Mouse (Mus musculus): ENCODE results near the gene Sparcl1. TPM values are rescaled to one million over a fixed set of nuclear protein-coding genes. Genes with fewer than 3 reads are reported as not detected.

Sparcl1 gene
- polyA plus RNA-seq, 1 experiment from 2014 or later = 48.8 TPM

DNA sequence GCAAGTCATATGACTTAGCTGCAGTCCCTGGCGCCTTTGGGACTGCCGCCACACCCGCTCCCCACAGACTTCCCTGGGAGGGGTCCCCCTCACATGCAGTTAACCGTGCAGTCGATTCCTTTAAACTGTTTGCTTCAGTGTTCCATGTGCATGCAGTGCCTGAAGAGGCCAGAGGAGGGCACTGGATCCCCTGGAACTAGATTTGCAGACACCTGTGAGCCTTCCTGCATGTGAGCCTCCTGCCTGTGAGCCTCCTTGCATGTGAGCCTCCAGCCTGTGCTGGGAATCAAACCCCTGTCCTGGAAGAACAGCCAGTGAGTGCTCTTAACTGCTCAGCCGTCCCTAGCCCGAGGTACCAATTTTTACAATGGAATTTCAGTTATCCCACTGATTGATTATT lies 44.8 kb downstream of the Sparcl1 start:
- no peak overlapping the region for H3K27ac ChIP-seq (replicated peaks; ENCODE audit: low read depth, low read length)
- 79% methylated on average over 7 of the region's 7 CpGs for WGBS
- DNase-seq (ENCODE audit: low spot score) = peak; percentile 46
- no peak overlapping the region for H3K4me2 ChIP-seq (ENCODE audit: low read depth, low read length)
- no peak overlapping the region for H3K9ac ChIP-seq (replicated peaks; ENCODE audit: low read length)
- no peaks in the 10 kb centered on the region for H3K4me1 ChIP-seq (ENCODE audit: control insufficient read depth, insufficient read depth, low read length)
- ATAC-seq (replicated peaks; ENCODE audit: insufficient number of reproducible peaks, low FRiP score, low TSS enrichment, low read depth) = no peak
- no peaks in the 10 kb centered on the region for H3K27me3 ChIP-seq (ENCODE audit: control insufficient read depth, insufficient read depth, low read length)
- no peaks in the 10 kb centered on the region for H3K9me3 ChIP-seq (replicated peaks; ENCODE audit: control insufficient read depth, low read length)
- no peaks in the 10 kb centered on the region for H3K36me3 ChIP-seq (replicated peaks; ENCODE audit: control insufficient read depth, insufficient read depth, low read depth, low read length)
- no peak overlapping the region for H3K4me3 ChIP-seq (ENCODE audit: low read depth, low read length)

DNA sequence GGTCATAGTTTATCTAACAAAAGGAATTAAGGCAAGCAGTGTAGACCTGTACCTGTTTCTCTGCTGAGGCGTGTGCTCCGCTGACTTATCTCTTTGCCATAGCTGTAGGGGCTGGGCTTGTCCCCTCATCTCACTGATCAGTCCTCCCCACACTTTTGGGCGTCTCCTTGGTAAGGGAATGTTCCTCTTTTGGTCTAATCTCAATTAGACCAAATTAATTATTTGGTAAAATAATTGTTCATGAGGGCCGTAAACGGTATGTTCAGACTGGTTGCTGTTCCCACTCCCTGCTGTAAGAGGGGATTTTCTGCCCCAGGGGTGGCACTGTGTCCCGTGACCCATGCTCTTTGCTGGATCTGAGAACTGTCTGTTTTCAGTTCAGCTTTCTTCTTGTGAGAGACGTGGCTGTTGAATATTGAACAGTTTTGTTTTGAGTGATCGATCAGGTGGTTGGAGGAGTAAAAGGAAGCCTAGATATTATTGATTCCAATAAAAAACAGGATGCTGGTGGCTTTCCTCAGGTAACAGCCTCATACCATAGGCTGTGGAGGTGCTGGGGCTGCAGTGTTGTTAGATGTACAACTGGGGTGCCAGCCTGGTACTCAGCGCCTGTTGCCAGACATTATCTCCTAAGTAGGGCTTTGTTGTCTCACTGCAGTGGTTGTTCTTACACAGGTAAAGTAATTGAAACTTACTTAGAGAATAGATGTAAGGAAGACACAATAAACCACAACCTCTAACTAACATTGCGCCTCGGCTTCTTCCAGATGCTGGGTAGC lies 50.6 kb downstream of the Sparcl1 start:
- Histone ChIP-seq H3K9ac (replicated peaks; ENCODE audit: low read length) (no peak overlapping the region), H3K4me3 (ENCODE audit: low read depth, low read length) (no peak overlapping the region), H3K27ac (replicated peaks; ENCODE audit: low read depth, low read length) (no peak overlapping the region), H3K36me3 (replicated peaks; ENCODE audit: control insufficient read depth, insufficient read depth, low read depth, low read length) (no peaks in the 10 kb centered on the region; the same call in none of the 2 replicates), H3K27me3 (ENCODE audit: control insufficient read depth, insufficient read depth, low read length) (no peaks in the 10 kb centered on the region), H3K9me3 (replicated peaks; ENCODE audit: control insufficient read depth, low read length) (no peaks in the 10 kb centered on the region), H3K4me2 (ENCODE audit: low read depth, low read length) (no peak overlapping the region), H3K4me1 (ENCODE audit: control insufficient read depth, insufficient read depth, low read length) (no peaks in the 10 kb centered on the region)
- ATAC-seq (replicated peaks; ENCODE audit: insufficient number of reproducible peaks, low FRiP score, low TSS enrichment, low read depth) (no peak), DNase-seq (ENCODE audit: low spot score) (no peak)
- WGBS = 92% methylated on average over 11 of the region's 11 CpGs

DNA sequence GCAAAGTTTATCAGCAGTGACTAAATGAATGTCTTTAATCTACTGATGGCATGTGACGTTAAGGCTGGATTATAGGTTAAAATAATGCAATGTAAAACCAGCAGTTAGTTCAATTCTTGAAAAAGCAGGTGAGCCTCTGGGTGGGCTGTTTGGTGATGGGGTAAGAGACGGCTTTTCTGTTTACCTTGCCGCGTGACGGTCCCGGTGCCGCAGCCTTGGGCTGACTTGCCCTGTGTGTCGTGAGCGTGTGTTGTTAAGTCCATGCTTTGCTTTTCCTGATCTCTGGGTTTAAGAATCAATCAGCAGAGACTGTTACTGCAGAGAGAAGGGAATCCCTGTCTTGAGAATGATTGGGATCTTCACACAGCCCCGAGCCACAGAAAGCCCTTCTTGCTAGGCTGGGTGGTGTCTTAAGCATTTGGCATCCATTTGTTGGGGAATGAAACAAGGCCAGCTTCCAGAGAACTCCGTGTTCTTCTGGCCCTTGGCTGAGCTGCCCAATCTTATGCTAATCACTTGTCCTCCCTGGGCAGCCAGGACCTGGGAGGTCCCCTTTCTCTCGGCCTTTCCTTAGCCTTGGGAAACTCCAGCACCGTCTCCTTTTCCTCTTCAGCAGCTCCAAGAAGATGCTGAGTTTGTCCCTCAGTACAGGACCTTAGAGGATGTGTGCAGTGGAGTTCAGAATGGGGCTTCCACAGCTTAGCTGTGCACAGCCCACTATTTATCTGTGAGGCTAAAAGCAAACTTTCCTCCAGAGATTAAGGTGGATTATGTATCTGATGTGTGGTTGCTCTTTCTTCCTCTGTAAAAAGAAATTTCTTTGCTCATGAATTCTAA lies 51.4 kb downstream of the Sparcl1 start:
- no peak for ATAC-seq (replicated peaks; ENCODE audit: insufficient number of reproducible peaks, low FRiP score, low TSS enrichment, low read depth)
- Histone ChIP-seq H3K36me3 (replicated peaks; ENCODE audit: control insufficient read depth, insufficient read depth, low read depth, low read length) (no peaks in the 10 kb centered on the region; the same call in none of the 2 replicates), H3K4me3 (ENCODE audit: low read depth, low read length) (no peak overlapping the region)

DNA sequence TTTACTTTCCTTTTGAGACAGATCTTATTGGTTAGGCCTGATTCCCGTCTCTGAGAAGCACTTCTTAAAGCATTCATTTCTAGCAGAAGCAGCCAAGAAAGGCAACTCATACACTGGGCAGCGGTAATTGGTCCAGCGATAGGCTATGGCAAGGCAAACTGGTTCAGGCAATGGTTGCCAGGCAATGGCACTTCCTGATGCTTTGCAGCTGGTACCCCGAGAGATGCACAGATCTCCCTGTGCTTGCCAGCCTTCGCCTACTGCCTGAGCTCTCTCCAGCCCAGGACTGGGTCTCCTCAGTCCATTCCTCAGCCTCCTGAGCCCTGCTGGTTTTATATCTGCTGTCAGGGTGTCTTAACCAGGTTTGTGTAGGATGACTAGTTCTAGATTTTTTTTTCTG lies 53.1 kb downstream of the Sparcl1 start:
- Histone ChIP-seq H3K4me3 (ENCODE audit: low read depth, low read length) (no peak overlapping the region), H3K36me3 (replicated peaks; ENCODE audit: control insufficient read depth, insufficient read depth, low read depth, low read length) (no peaks in the 10 kb centered on the region; the same call in none of the 2 replicates), H3K27ac (replicated peaks; ENCODE audit: low read depth, low read length) (no peak overlapping the region), H3K27me3 (ENCODE audit: control insufficient read depth, insufficient read depth, low read length) (no peaks in the 10 kb centered on the region), H3K9ac (replicated peaks; ENCODE audit: low read length) (no peak overlapping the region), H3K4me2 (ENCODE audit: low read depth, low read length) (no peak overlapping the region), H3K4me1 (ENCODE audit: control insufficient read depth, insufficient read depth, low read length) (no peaks in the 10 kb centered on the region), H3K9me3 (replicated peaks; ENCODE audit: control insufficient read depth, low read length) (no peaks in the 10 kb centered on the region)
- ATAC-seq (replicated peaks; ENCODE audit: insufficient number of reproducible peaks, low FRiP score, low TSS enrichment, low read depth) = no peak
- 93% methylated on average over 5 of the region's 5 CpGs for WGBS
- no peak for DNase-seq (ENCODE audit: low spot score)

More for the DNA sequence above, 51.4 kb downstream of the Sparcl1 start:
- Histone ChIP-seq H3K9me3 (replicated peaks; ENCODE audit: control insufficient read depth, low read length) (no peaks in the 10 kb centered on the region), H3K4me2 (ENCODE audit: low read depth, low read length) (no peak overlapping the region), H3K4me1 (ENCODE audit: control insufficient read depth, insufficient read depth, low read length) (no peaks in the 10 kb centered on the region), H3K9ac (replicated peaks; ENCODE audit: low read length) (no peak overlapping the region), H3K27me3 (ENCODE audit: control insufficient read depth, insufficient read depth, low read length) (no peaks in the 10 kb centered on the region), H3K27ac (replicated peaks; ENCODE audit: low read depth, low read length) (no peak overlapping the region)
- WGBS = 79% methylated on average over 13 of the region's 13 CpGs
- no peak for DNase-seq (ENCODE audit: low spot score)

DNA sequence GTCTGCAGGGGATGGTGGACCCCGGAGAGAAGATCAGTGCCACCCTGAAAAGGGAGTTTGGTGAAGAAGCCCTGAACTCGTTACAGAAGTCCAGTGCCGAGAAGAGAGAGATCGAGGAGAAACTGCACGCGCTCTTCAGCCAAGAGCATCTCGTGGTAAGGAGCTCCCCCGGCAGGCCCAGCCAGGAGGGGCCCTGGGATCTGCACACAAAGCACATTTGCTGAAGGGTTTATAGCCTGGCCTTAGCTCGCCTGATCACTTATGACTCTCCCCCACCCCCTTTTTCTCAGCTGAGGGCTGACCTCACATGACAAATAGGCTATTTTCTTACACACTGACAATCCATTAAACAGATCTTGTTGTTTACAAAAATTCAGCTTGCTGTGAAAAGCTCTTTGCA lies 53.9 kb downstream of the Sparcl1 start:
- WGBS = 91% methylated on average over 9 of the region's 9 CpGs
- no peaks in the 10 kb centered on the region for H3K4me1 ChIP-seq (ENCODE audit: control insufficient read depth, insufficient read depth, low read length)
- H3K36me3 ChIP-seq (replicated peaks; ENCODE audit: control insufficient read depth, insufficient read depth, low read depth, low read length) = no peaks in the 10 kb centered on the region; the same call in none of the 2 replicates
- H3K9ac ChIP-seq (replicated peaks; ENCODE audit: low read length) = no peak overlapping the region
- no peaks in the 10 kb centered on the region for H3K27me3 ChIP-seq (ENCODE audit: control insufficient read depth, insufficient read depth, low read length)
- ATAC-seq (replicated peaks; ENCODE audit: insufficient number of reproducible peaks, low FRiP score, low TSS enrichment, low read depth) (no peak), DNase-seq (ENCODE audit: low spot score) (no peak)
- no peak overlapping the region for H3K27ac ChIP-seq (replicated peaks; ENCODE audit: low read depth, low read length)
- no peaks in the 10 kb centered on the region for H3K9me3 ChIP-seq (replicated peaks; ENCODE audit: control insufficient read depth, low read length)
- no peak overlapping the region for H3K4me3 ChIP-seq (ENCODE audit: low read depth, low read length)
- no peak overlapping the region for H3K4me2 ChIP-seq (ENCODE audit: low read depth, low read length)

DNA sequence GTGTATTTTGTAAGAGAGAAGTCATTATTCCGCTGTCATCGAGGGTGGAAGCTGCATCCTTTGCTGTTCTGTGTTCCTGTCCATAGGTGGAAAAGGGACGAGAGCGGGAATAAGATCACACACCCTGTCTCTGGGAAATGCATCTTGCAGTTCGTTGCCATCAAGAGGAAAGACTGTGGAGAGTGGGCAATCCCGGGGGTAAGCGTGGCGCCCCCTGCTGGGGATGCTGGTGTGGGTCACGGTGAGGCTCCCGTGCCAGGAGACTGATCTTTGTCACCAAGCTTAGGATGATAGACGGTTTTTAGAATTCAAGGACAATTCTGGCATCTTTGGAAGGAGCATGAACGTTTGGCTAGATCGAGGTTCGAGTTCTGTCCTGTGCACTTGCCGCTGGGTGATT lies 55.5 kb downstream of the Sparcl1 start:
- no peak for ATAC-seq (replicated peaks; ENCODE audit: insufficient number of reproducible peaks, low FRiP score, low TSS enrichment, low read depth)
- WGBS = 65% methylated on average over 15 of the region's 15 CpGs
- Histone ChIP-seq H3K9me3 (replicated peaks; ENCODE audit: control insufficient read depth, low read length) (no peaks in the 10 kb centered on the region), H3K4me1 (ENCODE audit: control insufficient read depth, insufficient read depth, low read length) (no peaks in the 10 kb centered on the region), H3K27ac (replicated peaks; ENCODE audit: low read depth, low read length) (no peak overlapping the region), H3K4me2 (ENCODE audit: low read depth, low read length) (no peak overlapping the region), H3K27me3 (ENCODE audit: control insufficient read depth, insufficient read depth, low read length) (no peaks in the 10 kb centered on the region), H3K9ac (replicated peaks; ENCODE audit: low read length) (no peak overlapping the region), H3K4me3 (ENCODE audit: low read depth, low read length) (no peak overlapping the region), H3K36me3 (replicated peaks; ENCODE audit: control insufficient read depth, insufficient read depth, low read depth, low read length) (no peaks in the 10 kb centered on the region; the same call in none of the 2 replicates)
- peak; percentile 30 for DNase-seq (ENCODE audit: low spot score)

DNA sequence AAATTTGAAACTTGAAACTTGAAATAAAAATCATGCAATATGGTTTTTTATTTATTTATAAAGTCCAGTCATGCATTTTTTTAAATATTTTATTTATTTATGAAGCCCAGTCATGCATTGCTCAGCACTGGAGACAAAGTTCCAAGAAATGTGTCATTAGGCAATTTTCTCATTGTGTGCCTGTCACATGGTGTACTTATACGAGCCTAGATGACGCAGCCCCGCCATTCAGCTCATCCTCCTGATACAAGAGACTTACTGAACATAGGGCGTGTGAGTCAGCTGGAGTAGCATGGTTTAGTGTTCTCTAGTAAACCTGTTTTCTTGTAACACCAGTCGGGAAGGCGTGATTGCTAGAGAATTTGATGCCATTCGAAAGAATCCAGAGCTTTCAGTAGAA lies 57.2 kb downstream of the Sparcl1 start:
- H3K4me1 ChIP-seq (ENCODE audit: control insufficient read depth, insufficient read depth, low read length) = no peaks in the 10 kb centered on the region
- 86% methylated on average over 7 of the region's 7 CpGs for WGBS
- DNase-seq (ENCODE audit: low spot score) (no peak), ATAC-seq (replicated peaks; ENCODE audit: insufficient number of reproducible peaks, low FRiP score, low TSS enrichment, low read depth) (no peak)
- no peaks in the 10 kb centered on the region for H3K27me3 ChIP-seq (ENCODE audit: control insufficient read depth, insufficient read depth, low read length)
- no peak overlapping the region for H3K4me3 ChIP-seq (ENCODE audit: low read depth, low read length)
- no peaks in the 10 kb centered on the region for H3K9me3 ChIP-seq (replicated peaks; ENCODE audit: control insufficient read depth, low read length)
- H3K9ac ChIP-seq (replicated peaks; ENCODE audit: low read length) = no peak overlapping the region
- H3K27ac ChIP-seq (replicated peaks; ENCODE audit: low read depth, low read length) = no peak overlapping the region
- H3K4me2 ChIP-seq (ENCODE audit: low read depth, low read length) = no peak overlapping the region
- peaks cover 2% of the 10 kb centered on the region; the same call in 1 of the 2 replicates for H3K36me3 ChIP-seq (replicated peaks; ENCODE audit: control insufficient read depth, insufficient read depth, low read depth, low read length)

DNA sequence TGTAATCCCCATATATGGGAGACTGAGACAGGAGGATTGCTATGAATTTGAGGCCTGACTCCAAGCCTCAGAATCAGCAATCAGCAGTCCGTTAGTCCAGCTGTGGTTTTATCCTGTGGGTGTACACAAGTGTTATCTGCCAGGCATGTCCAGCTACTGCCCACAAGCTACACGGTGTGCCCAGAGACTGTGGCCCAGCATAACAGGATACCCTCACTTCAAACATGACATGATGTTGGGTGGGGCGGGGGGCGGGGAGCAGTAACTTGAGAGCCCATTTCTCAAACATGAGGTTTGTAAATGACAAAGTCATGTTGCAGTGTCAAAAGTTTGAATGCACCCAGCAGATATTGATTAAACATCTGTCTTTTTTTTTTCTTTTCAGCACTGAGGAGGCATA lies 57.7 kb downstream of the Sparcl1 start:
- no peak overlapping the region for H3K9ac ChIP-seq (replicated peaks; ENCODE audit: low read length)
- no peak overlapping the region for H3K4me3 ChIP-seq (ENCODE audit: low read depth, low read length)
- 88% methylated on average over 4 of the region's 4 CpGs for WGBS
- ATAC-seq (replicated peaks; ENCODE audit: insufficient number of reproducible peaks, low FRiP score, low TSS enrichment, low read depth) = no peak
- no peak overlapping the region for H3K27ac ChIP-seq (replicated peaks; ENCODE audit: low read depth, low read length)
- H3K36me3 ChIP-seq (replicated peaks; ENCODE audit: control insufficient read depth, insufficient read depth, low read depth, low read length) = peaks cover 3% of the 10 kb centered on the region; the same call in 1 of the 2 replicates
- no peak overlapping the region for H3K4me2 ChIP-seq (ENCODE audit: low read depth, low read length)
- no peaks in the 10 kb centered on the region for H3K4me1 ChIP-seq (ENCODE audit: control insufficient read depth, insufficient read depth, low read length)
- no peak for DNase-seq (ENCODE audit: low spot score)
- H3K27me3 ChIP-seq (ENCODE audit: control insufficient read depth, insufficient read depth, low read length) = no peaks in the 10 kb centered on the region
- H3K9me3 ChIP-seq (replicated peaks; ENCODE audit: control insufficient read depth, low read length) = no peaks in the 10 kb centered on the region
